Mouse (Mus musculus): ENCODE measurements around the gene Vac14.

The Vac14 gene

GRCm38 (mm10) chr8:110719898-110720653 lies 101.7 kb downstream of the Vac14 start:
- no peak for DNase-seq

GRCm38 (mm10) chr8:110720685-110721598 lies 102.6 kb downstream of the Vac14 start, which contains the start of gene Mtss1l:
TSS of gene Mtss1l (plus strand) at chr8:110721476.
- peak; percentile 24 for DNase-seq

GRCm38 (mm10) chr8:110721606-110722413 lies 103.4 kb downstream of the Vac14 start:
- DNase-seq = peak; percentile 40

GRCm38 (mm10) chr8:110722414-110723011 lies 104.1 kb downstream of the Vac14 start:
- DNase-seq = no peak

GRCm38 (mm10) chr8:110724493-110724892 lies 106.1 kb downstream of the Vac14 start:
- no peak for DNase-seq

- no peak for DNase-seq
Measured at GRCm38 (mm10) chr8:110725084-110725838, 106.9 kb downstream of the Vac14 start.

GRCm38 (mm10) chr8:110726893-110727292 lies 108.5 kb downstream of the Vac14 start:
- peak; percentile 65 for DNase-seq

- DNase-seq = no peak
Measured at GRCm38 (mm10) chr8:110731346-110731859, 113.0 kb downstream of the Vac14 start.

GRCm38 (mm10) chr8:110733036-110733435 lies 114.7 kb downstream of the Vac14 start:
- no peak for DNase-seq

GRCm38 (mm10) chr8:110738591-110739195 lies 120.3 kb downstream of the Vac14 start:
- no peak for DNase-seq

- no peak for DNase-seq
Measured at GRCm38 (mm10) chr8:110740629-110741175, 122.3 kb downstream of the Vac14 start.

- no peak for DNase-seq
Measured at GRCm38 (mm10) chr8:110741816-110742451, 123.5 kb downstream of the Vac14 start.

- DNase-seq = no peak
Measured at GRCm38 (mm10) chr8:110742452-110742818, 124.0 kb downstream of the Vac14 start.

- no peak for DNase-seq
Measured at GRCm38 (mm10) chr8:110745162-110745561, 126.8 kb downstream of the Vac14 start.

GRCm38 (mm10) chr8:110746661-110747060 lies 128.3 kb downstream of the Vac14 start:
- no peak for DNase-seq

GRCm38 (mm10) chr8:110749500-110750170 lies 131.2 kb downstream of the Vac14 start:
- DNase-seq = peak; percentile 47

- DNase-seq = no peak
Measured at GRCm38 (mm10) chr8:110750269-110750668, 131.9 kb downstream of the Vac14 start.

- no peak for DNase-seq
Measured at GRCm38 (mm10) chr8:110751490-110751889, 133.1 kb downstream of the Vac14 start.

- no peak for DNase-seq
Measured at GRCm38 (mm10) chr8:110754713-110755112, 136.3 kb downstream of the Vac14 start.
